Mouse (Mus musculus): ENCODE measurements around the gene Bbs9. TPM values are rescaled to one million over a fixed set of nuclear protein-coding genes. Genes with fewer than 3 reads are reported as not detected.

Gene Bbs9
- polyA plus RNA-seq, 1 experiment from 2014 or later, result 13.2 TPM

GRCm38 (mm10) chr9:22556076-22556475 is 80.6 kb downstream of the Bbs9 start:
- Histone ChIP-seq H3K4me3 (no peak overlapping the region), H3K9me3 (replicated peaks) (no peaks in the 10 kb centered on the region)
- DNase-seq (ENCODE audit: low spot score), result no peak

GRCm38 (mm10) chr9:22557467-22557866 is 82.0 kb downstream of the Bbs9 start:
- H3K27ac ChIP-seq (replicated peaks), result no peak overlapping the region
- no peak overlapping the region for H3K4me3 ChIP-seq
- no peaks in the 10 kb centered on the region for H3K36me3 ChIP-seq
- H3K9me3 ChIP-seq (replicated peaks), result no peaks in the 10 kb centered on the region
- peak; percentile 55 for DNase-seq (ENCODE audit: low spot score)
- 53% methylated on average over 13 of the region's 13 CpGs for WGBS
- H3K4me1 ChIP-seq, result no peaks in the 10 kb centered on the region
- H3K27me3 ChIP-seq (ENCODE audit: low read depth, poor library complexity, severe bottlenecking), result no peaks in the 10 kb centered on the region

More at GRCm38 (mm10) chr9:22556076-22556475, 80.6 kb downstream of the Bbs9 start:
- 77% methylated on average over 5 of the region's 5 CpGs for WGBS
- Histone ChIP-seq H3K27ac (replicated peaks) (no peak overlapping the region), H3K4me1 (no peaks in the 10 kb centered on the region), H3K36me3 (no peaks in the 10 kb centered on the region), H3K27me3 (ENCODE audit: low read depth, poor library complexity, severe bottlenecking) (no peaks in the 10 kb centered on the region)

- no peaks in the 10 kb centered on the region; the same call in 1 of the 2 replicates for H3K9me3 ChIP-seq (replicated peaks)
- H3K27ac ChIP-seq (replicated peaks), result no peak overlapping the region
- H3K4me1 ChIP-seq, result no peaks in the 10 kb centered on the region
- H3K36me3 ChIP-seq, result no peaks in the 10 kb centered on the region
- DNase-seq (ENCODE audit: low spot score), result no peak
- 94% methylated on average over 11 of the region's 11 CpGs for WGBS
- H3K4me3 ChIP-seq, result no peak overlapping the region
- H3K27me3 ChIP-seq (ENCODE audit: low read depth, poor library complexity, severe bottlenecking), result no peaks in the 10 kb centered on the region
These were observed 88.3 kb downstream of the Bbs9 start for GRCm38 (mm10) chr9:22563612-22564347.

- Histone ChIP-seq H3K27ac (replicated peaks) (no peak overlapping the region), H3K9me3 (replicated peaks) (no peaks in the 10 kb centered on the region; the same call in 1 of the 2 replicates), H3K4me1 (no peaks in the 10 kb centered on the region), H3K4me3 (no peak overlapping the region), H3K36me3 (no peaks in the 10 kb centered on the region), H3K27me3 (ENCODE audit: low read depth, poor library complexity, severe bottlenecking) (no peaks in the 10 kb centered on the region)
- 93% methylated on average over 5 of the region's 5 CpGs for WGBS
- no peak for DNase-seq (ENCODE audit: low spot score)
These were observed 92.2 kb downstream of the Bbs9 start for GRCm38 (mm10) chr9:22567726-22568125.

GRCm38 (mm10) chr9:22576426-22577139 is 101.1 kb downstream of the Bbs9 start:
- H3K27me3 ChIP-seq (ENCODE audit: low read depth, poor library complexity, severe bottlenecking), result no peaks in the 10 kb centered on the region
- H3K36me3 ChIP-seq, result no peaks in the 10 kb centered on the region
- H3K4me3 ChIP-seq, result no peak overlapping the region
- DNase-seq (ENCODE audit: low spot score), result no peak
- H3K9me3 ChIP-seq (replicated peaks), result no peaks in the 10 kb centered on the region
- no peaks in the 10 kb centered on the region for H3K4me1 ChIP-seq
- no peak overlapping the region for H3K27ac ChIP-seq (replicated peaks)
- 86% methylated on average over 14 of the region's 14 CpGs for WGBS

- WGBS, result 85% methylated on average over 3 of the region's 3 CpGs
- no peak for DNase-seq (ENCODE audit: low spot score)
- no peak overlapping the region for H3K27ac ChIP-seq (replicated peaks)
- no peaks in the 10 kb centered on the region for H3K27me3 ChIP-seq (ENCODE audit: low read depth, poor library complexity, severe bottlenecking)
- H3K36me3 ChIP-seq, result no peaks in the 10 kb centered on the region
- H3K4me1 ChIP-seq, result no peaks in the 10 kb centered on the region
- no peak overlapping the region for H3K4me3 ChIP-seq
- no peaks in the 10 kb centered on the region for H3K9me3 ChIP-seq (replicated peaks)
These were observed 102.8 kb downstream of the Bbs9 start for GRCm38 (mm10) chr9:22578266-22578665.

- no peak for DNase-seq (ENCODE audit: low spot score)
- 87% methylated on average over 3 of the region's 3 CpGs for WGBS
- no peaks in the 10 kb centered on the region for H3K4me1 ChIP-seq
- no peaks in the 10 kb centered on the region for H3K27me3 ChIP-seq (ENCODE audit: low read depth, poor library complexity, severe bottlenecking)
- peaks cover 8% of the 10 kb centered on the region; the same call in 1 of the 2 replicates for H3K36me3 ChIP-seq
- no peak overlapping the region for H3K27ac ChIP-seq (replicated peaks)
- no peak overlapping the region for H3K4me3 ChIP-seq
- H3K9me3 ChIP-seq (replicated peaks), result peaks cover 7% of the 10 kb centered on the region; the same call in 1 of the 2 replicates
These were observed 108.7 kb downstream of the Bbs9 start for GRCm38 (mm10) chr9:22584221-22584620.

- 93% methylated on average over 5 of the region's 5 CpGs for WGBS
- no peak overlapping the region for H3K4me3 ChIP-seq
- H3K27me3 ChIP-seq (ENCODE audit: low read depth, poor library complexity, severe bottlenecking), result no peaks in the 10 kb centered on the region
- 0 out of 2 replicates have a peak, but pooled peaks cover 4% of the 10 kb centered on the region for H3K4me1 ChIP-seq
- H3K27ac ChIP-seq (replicated peaks), result no peak overlapping the region
- no peak for DNase-seq (ENCODE audit: low spot score)
- H3K36me3 ChIP-seq, result no peaks in the 10 kb centered on the region
- H3K9me3 ChIP-seq (replicated peaks), result peaks cover 2% of the 10 kb centered on the region; the same call in 1 of the 2 replicates
These were observed 117.5 kb downstream of the Bbs9 start for GRCm38 (mm10) chr9:22593032-22593431.

- Histone ChIP-seq H3K27ac (replicated peaks) (no peak overlapping the region), H3K4me1 (0 out of 2 replicates have a peak, but pooled peaks cover 4% of the 10 kb centered on the region), H3K9me3 (replicated peaks) (no peaks in the 10 kb centered on the region), H3K36me3 (no peaks in the 10 kb centered on the region), H3K27me3 (ENCODE audit: low read depth, poor library complexity, severe bottlenecking) (no peaks in the 10 kb centered on the region), H3K4me3 (no peak overlapping the region)
- DNase-seq (ENCODE audit: low spot score), result no peak
- WGBS, result 63% methylated on average over 2 of the region's 2 CpGs
These were observed 121.1 kb downstream of the Bbs9 start for GRCm38 (mm10) chr9:22596650-22597049.

GRCm38 (mm10) chr9:22613271-22613824 is 137.8 kb downstream of the Bbs9 start:
- Histone ChIP-seq H3K27me3 (ENCODE audit: low read depth, poor library complexity, severe bottlenecking) (no peaks in the 10 kb centered on the region), H3K27ac (replicated peaks) (no peak overlapping the region), H3K4me3 (no peak overlapping the region), H3K4me1 (peaks cover 5% of the 10 kb centered on the region; the same call in 1 of the 2 replicates), H3K36me3 (no peaks in the 10 kb centered on the region), H3K9me3 (replicated peaks) (no peaks in the 10 kb centered on the region; the same call in 1 of the 2 replicates)
- DNase-seq (ENCODE audit: low spot score), result no peak
- 84% methylated on average over 6 of the region's 6 CpGs for WGBS

- DNase-seq (ENCODE audit: low spot score), result no peak
- no peaks in the 10 kb centered on the region; the same call in 1 of the 2 replicates for H3K9me3 ChIP-seq (replicated peaks)
- no peak overlapping the region for H3K4me3 ChIP-seq
- no peaks in the 10 kb centered on the region for H3K27me3 ChIP-seq (ENCODE audit: low read depth, poor library complexity, severe bottlenecking)
- H3K4me1 ChIP-seq, result no peaks in the 10 kb centered on the region
- 92% methylated on average over 1 of the region's 1 CpGs for WGBS
- H3K36me3 ChIP-seq, result no peaks in the 10 kb centered on the region
- no peak overlapping the region for H3K27ac ChIP-seq (replicated peaks)
These were observed 143.7 kb downstream of the Bbs9 start for GRCm38 (mm10) chr9:22619245-22619644.

GRCm38 (mm10) chr9:22624966-22625365 is 149.5 kb downstream of the Bbs9 start:
- Histone ChIP-seq H3K9me3 (replicated peaks) (no peaks in the 10 kb centered on the region), H3K36me3 (no peaks in the 10 kb centered on the region), H3K4me1 (no peaks in the 10 kb centered on the region), H3K27ac (replicated peaks) (no peak overlapping the region), H3K4me3 (no peak overlapping the region), H3K27me3 (ENCODE audit: low read depth, poor library complexity, severe bottlenecking) (no peaks in the 10 kb centered on the region)
- 60% methylated on average over 9 of the region's 9 CpGs for WGBS
- peak; percentile 28 for DNase-seq (ENCODE audit: low spot score)

- Histone ChIP-seq H3K4me3 (no peak overlapping the region), H3K27ac (replicated peaks) (no peak overlapping the region), H3K4me1 (no peaks in the 10 kb centered on the region), H3K27me3 (ENCODE audit: low read depth, poor library complexity, severe bottlenecking) (no peaks in the 10 kb centered on the region), H3K9me3 (replicated peaks) (no peaks in the 10 kb centered on the region), H3K36me3 (no peaks in the 10 kb centered on the region)
- 93% methylated on average over 3 of the region's 3 CpGs for WGBS
- no peak for DNase-seq (ENCODE audit: low spot score)
These were observed 150.5 kb downstream of the Bbs9 start for GRCm38 (mm10) chr9:22626014-22626413.
